ENCODE assay signal across 15 mouse cellular contexts in the genomic region with DNA sequence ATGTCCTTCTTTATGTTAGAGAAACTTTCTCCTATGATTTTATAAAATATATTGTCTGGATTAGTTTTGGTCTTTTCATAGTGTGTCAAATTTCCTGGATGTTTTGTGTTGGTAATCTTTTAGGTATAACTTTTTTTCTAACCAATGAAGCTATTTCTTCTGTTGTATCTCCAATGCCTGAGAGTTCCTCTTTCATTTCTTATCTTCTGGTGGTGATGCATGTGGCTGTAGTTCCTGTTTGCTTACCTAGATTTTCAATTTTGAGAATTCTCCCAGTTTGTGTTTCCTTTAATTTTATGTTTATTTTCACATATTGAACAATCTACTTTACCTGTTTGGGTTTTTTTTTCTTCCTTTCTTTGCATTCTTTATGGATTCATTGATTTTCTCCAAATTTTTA.
"Had no signal": no experiment of that assay in that cellular context is flagged by ENCODE, and none has a peak within 500 bp of the region (broad histone marks: within the 10 kb centered on the region; RNA-seq: fewer than 3 reads in every experiment).

No protein-coding gene starts in this region.

- H3K27ac ChIP-seq: neural tube, embryonic 13.5 days; neural tube, embryonic 15.5 days; stomach, embryonic 15.5 days; stomach, postnatal 0 days had no signal

- DNase-seq: retina, postnatal 1 day; right cerebral cortex, postnatal 14 days; right cerebral cortex, postnatal 25 days; right cerebral cortex, postnatal 4 days; spleen, adult 18-20 months; thymus, adult 18-20 months; thymus, adult 2 months; thymus, postnatal 14 days; thymus, postnatal 25 days; thymus, postnatal 36 days; thymus, postnatal 4 days had no signal

- H3K9me3 ChIP-seq: neural tube, embryonic 13.5 days; neural tube, embryonic 15.5 days; stomach, embryonic 15.5 days had no signal

- H3K36me3 ChIP-seq: neural tube, embryonic 15.5 days; stomach, embryonic 15.5 days had no signal

- H3K4me3 ChIP-seq: neural tube, embryonic 13.5 days; neural tube, embryonic 15.5 days; stomach, embryonic 15.5 days had no signal

- H3K4me1 ChIP-seq: neural tube, embryonic 13.5 days; neural tube, embryonic 15.5 days; stomach, embryonic 15.5 days had no signal

- H3K27me3 ChIP-seq: neural tube, embryonic 13.5 days; neural tube, embryonic 15.5 days; stomach, embryonic 15.5 days had no signal

- H3K9ac ChIP-seq: neural tube, embryonic 13.5 days; neural tube, embryonic 15.5 days; stomach, embryonic 15.5 days had no signal
